Mouse (Mus musculus) limb, embryonic 11.5 days (tissue): ENCODE results near the gene Smyd3. TPM values are rescaled to one million over a fixed set of nuclear protein-coding genes. Genes with fewer than 3 reads are reported as not detected.

Source experiments
- ATAC-seq: fragments of 200-750 bp; cut with Nextera tagmentation; 2 replicates; pipeline ENCODE4 v1.8.0; 2017; ENCODE audit warnings: low read depth; ENCODE audit not compliant: insufficient number of reproducible peaks, low FRiP score, low TSS enrichment
- DNase-seq: peaks from one replicate; pipeline ENCODE4 v3.0.0-alpha.2; 2015; ENCODE audit warnings: low spot score
- H3K27ac ChIP-seq: fragments of 300-500 bp; sonication (generic); replicated peaks from 2 replicates; pipeline ENCODE4 v1.5.1; 2014; ENCODE audit warnings: low read depth, mild to moderate bottlenecking, low read length
- H3K27me3 ChIP-seq: fragments of 300-500 bp; sonication (generic); 2 replicates; pipeline ENCODE4 v1.6.1; 2014; ENCODE audit warnings: mild to moderate bottlenecking, low read length, mixed read lengths; ENCODE audit not compliant: control insufficient read depth, insufficient read depth
- H3K36me3 ChIP-seq: fragments of 300-500 bp; sonication (generic); 2 replicates; pipeline ENCODE4 v1.6.1; 2014; ENCODE audit warnings: mild to moderate bottlenecking, low read length, moderate library complexity, mixed read lengths; ENCODE audit not compliant: control insufficient read depth, insufficient read depth
- H3K4me1 ChIP-seq: fragments of 300-500 bp; sonication (generic); 2 replicates; pipeline ENCODE4 v1.6.1; 2014; ENCODE audit warnings: low read length, mixed read lengths; ENCODE audit not compliant: control insufficient read depth, insufficient read depth
- H3K4me2 ChIP-seq: fragments of 300-500 bp; sonication (generic); 2 replicates; pipeline ENCODE4 v1.6.1; 2014; ENCODE audit warnings: low read depth, mild to moderate bottlenecking, moderate library complexity; ENCODE audit not compliant: severe bottlenecking
- H3K4me3 ChIP-seq: fragments of 300-500 bp; sonication (generic); 2 replicates; pipeline ENCODE4 v1.5.1; 2014; ENCODE audit warnings: low read depth, low read length
- H3K9ac ChIP-seq: fragments of 300-500 bp; sonication (generic); 2 replicates; pipeline ENCODE4 v1.6.1; 2014; ENCODE audit warnings: mild to moderate bottlenecking, low read length
- H3K9me3 ChIP-seq: fragments of 300-500 bp; sonication (generic); 2 replicates; pipeline ENCODE4 v1.6.1; 2016; ENCODE audit warnings: low read length; ENCODE audit not compliant: control insufficient read depth
- WGBS: fragments of 180-500 bp; shearing (Covaris S2); extraction: QIAGEN DNeasy Blood & Tissue Kit; methylation state at CpG from one replicate; pipeline ENCODE4 v1.1.7; 2014; 5-methylcytosine and 5-hydroxymethylcytosine counted together
- polyA plus RNA-seq: library from polyadenylated mRNA; unstranded; fragments of >200 nt; fragmentation: Nextera tagmentation; extraction: Ambion mirVana; gene quantifications from 2 replicates; pipeline ENCODE4 v1.2.1, GENCODE M21; 2014

The Smyd3 gene
- polyA plus RNA-seq, 1 experiment from 2014 or later = 25.6 TPM

DNA sequence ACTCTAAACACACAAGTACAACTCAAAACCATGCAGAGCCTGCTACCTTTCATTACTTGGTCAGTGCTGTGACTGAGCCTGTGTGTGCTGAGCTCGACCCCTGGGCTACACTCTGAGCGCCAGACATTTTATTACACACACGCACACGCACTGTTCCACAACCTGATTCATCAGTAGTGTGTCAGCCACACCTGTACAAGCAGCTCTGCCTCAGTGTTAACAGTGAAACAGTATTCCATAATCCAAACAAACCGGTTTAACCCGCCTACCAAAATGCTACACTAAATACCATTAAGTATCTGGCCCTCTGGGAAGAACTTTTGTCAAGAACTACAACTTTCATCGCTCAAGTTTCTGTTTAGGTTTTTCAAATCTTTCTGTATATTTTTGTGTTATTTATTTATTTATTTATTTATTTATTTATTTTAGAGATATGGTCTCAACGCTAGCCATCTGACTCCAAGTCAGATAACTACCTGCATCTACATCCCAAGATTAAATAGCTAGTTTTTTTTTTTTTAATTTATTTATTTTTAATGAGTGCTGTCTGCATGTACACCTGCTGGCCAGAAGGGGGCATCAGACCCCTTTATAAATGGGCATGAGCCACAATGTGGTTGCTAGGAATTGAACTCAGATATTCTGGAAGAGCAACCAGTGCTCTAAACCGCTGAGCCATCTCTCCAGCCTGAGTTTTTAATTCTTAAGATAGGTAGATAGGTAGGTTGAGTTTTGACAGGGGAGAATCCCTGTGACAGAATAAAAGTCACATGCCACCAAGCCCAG lies 11.1 kb downstream of the Smyd3 start:
- DNase-seq (no peak), ATAC-seq (no peak)
- no peak overlapping the region for H3K4me2 ChIP-seq
- H3K27me3 ChIP-seq = no peaks in the 10 kb centered on the region
- H3K4me1 ChIP-seq = no peaks in the 10 kb centered on the region
- H3K9ac ChIP-seq = no peak overlapping the region
- 66% methylated on average over 9 of the region's 9 CpGs for WGBS
- no peak overlapping the region for H3K4me3 ChIP-seq
- H3K9me3 ChIP-seq = no peaks in the 10 kb centered on the region
- no peaks in the 10 kb centered on the region for H3K36me3 ChIP-seq
- no peak overlapping the region for H3K27ac ChIP-seq

GRCm38 (mm10) chr1:179502565-179502964 lies 15.3 kb downstream of the Smyd3 start:
- WGBS = 19% methylated on average over 3 of the region's 3 CpGs
- H3K27me3 ChIP-seq = no peaks in the 10 kb centered on the region
- no peak overlapping the region for H3K4me3 ChIP-seq
- ATAC-seq = no peak
- H3K27ac ChIP-seq = no peak overlapping the region
- no peak overlapping the region for H3K4me2 ChIP-seq
- no peaks in the 10 kb centered on the region for H3K9me3 ChIP-seq
- no peak for DNase-seq
- H3K9ac ChIP-seq = no peak overlapping the region
- no peaks in the 10 kb centered on the region for H3K36me3 ChIP-seq
- no peaks in the 10 kb centered on the region for H3K4me1 ChIP-seq

GRCm38 (mm10) chr1:179499257-179499656 lies 18.6 kb downstream of the Smyd3 start:
- Histone ChIP-seq H3K27me3 (no peaks in the 10 kb centered on the region), H3K27ac (no peak overlapping the region), H3K9ac (no peak overlapping the region), H3K9me3 (no peaks in the 10 kb centered on the region), H3K4me3 (no peak overlapping the region), H3K4me1 (no peaks in the 10 kb centered on the region), H3K36me3 (no peaks in the 10 kb centered on the region), H3K4me2 (no peak overlapping the region)
- DNase-seq = no peak
- ATAC-seq = no peak
- WGBS = 88% methylated on average over 3 of the region's 3 CpGs

DNA sequence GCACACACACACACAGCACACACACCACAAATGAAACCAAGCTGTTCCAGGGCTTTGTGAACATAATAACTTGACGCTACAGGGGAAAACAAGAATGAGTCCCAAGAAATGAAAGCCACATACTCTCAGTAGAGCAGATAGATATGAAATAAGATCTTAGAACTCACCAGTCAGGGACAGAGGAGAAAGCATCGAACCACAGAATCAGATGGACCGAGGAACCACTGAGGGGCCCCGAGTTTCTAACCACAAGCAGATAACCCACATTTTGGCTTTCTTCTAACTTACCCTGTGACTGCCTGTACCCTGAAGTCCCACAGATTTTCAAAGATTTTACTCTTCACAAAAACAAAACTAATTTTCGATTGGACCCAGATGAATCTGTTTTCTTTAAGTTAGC lies 24.9 kb downstream of the Smyd3 start:
- H3K4me2 ChIP-seq = no peak overlapping the region
- no peak overlapping the region for H3K9ac ChIP-seq
- H3K4me3 ChIP-seq = no peak overlapping the region
- no peak for DNase-seq
- no peak overlapping the region for H3K27ac ChIP-seq
- no peaks in the 10 kb centered on the region for H3K36me3 ChIP-seq
- no peaks in the 10 kb centered on the region for H3K4me1 ChIP-seq
- H3K9me3 ChIP-seq = no peaks in the 10 kb centered on the region; the same call in 1 of the 2 replicates
- ATAC-seq = no peak
- whole genome bisulfite sequencing = 83% methylated on average over 5 of the region's 5 CpGs
- H3K27me3 ChIP-seq = no peaks in the 10 kb centered on the region

DNA sequence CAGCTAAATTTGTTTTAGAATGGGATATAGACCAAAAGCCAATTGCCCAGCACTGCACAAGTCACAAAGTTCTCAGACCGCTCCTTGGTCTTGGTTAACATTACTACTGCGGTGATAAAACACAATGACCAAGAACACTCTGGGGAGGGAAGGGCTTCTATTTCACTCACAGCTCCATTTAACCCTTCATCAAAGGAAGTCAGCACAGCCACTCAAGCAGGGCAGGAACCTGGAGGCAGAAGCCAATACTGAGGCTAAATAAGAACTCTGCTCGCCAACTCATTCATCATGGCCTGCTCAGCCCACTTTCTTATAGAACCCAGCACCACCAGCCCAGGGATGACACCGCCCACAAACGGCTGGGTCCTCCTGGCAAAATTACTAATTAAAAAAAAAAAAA lies 29.3 kb downstream of the Smyd3 start:
- H3K9ac ChIP-seq = no peak overlapping the region
- no peak overlapping the region for H3K4me3 ChIP-seq
- no peaks in the 10 kb centered on the region for H3K4me1 ChIP-seq
- no peaks in the 10 kb centered on the region for H3K27me3 ChIP-seq
- 91% methylated on average over 5 of the region's 5 CpGs for WGBS
- no peak for DNase-seq
- ATAC-seq = no peak
- no peaks in the 10 kb centered on the region; the same call in 1 of the 2 replicates for H3K9me3 ChIP-seq
- no peak overlapping the region for H3K4me2 ChIP-seq
- H3K27ac ChIP-seq = no peak overlapping the region
- H3K36me3 ChIP-seq = no peaks in the 10 kb centered on the region

- no peak for DNase-seq
- 54% methylated on average over 5 of the region's 5 CpGs for WGBS
- Histone ChIP-seq H3K36me3 (no peaks in the 10 kb centered on the region), H3K9ac (no peak overlapping the region), H3K4me2 (no peak overlapping the region), H3K4me3 (no peak overlapping the region), H3K27ac (no peak overlapping the region), H3K9me3 (no peaks in the 10 kb centered on the region; the same call in 1 of the 2 replicates), H3K27me3 (no peaks in the 10 kb centered on the region), H3K4me1 (no peaks in the 10 kb centered on the region)
- no peak for ATAC-seq
Measured at GRCm38 (mm10) chr1:179487990-179488389, 29.9 kb downstream of the Smyd3 start.

- no peak for DNase-seq
- Histone ChIP-seq H3K36me3 (no peaks in the 10 kb centered on the region), H3K4me3 (no peak overlapping the region), H3K9ac (no peak overlapping the region), H3K4me2 (no peak overlapping the region), H3K9me3 (no peaks in the 10 kb centered on the region; the same call in 1 of the 2 replicates), H3K27me3 (no peaks in the 10 kb centered on the region), H3K4me1 (no peaks in the 10 kb centered on the region), H3K27ac (no peak overlapping the region)
- no peak for ATAC-seq
- 87% methylated on average over 2 of the region's 2 CpGs for WGBS
Measured at GRCm38 (mm10) chr1:179487238-179487637, 30.6 kb downstream of the Smyd3 start.

GRCm38 (mm10) chr1:179485784-179486540 lies 31.9 kb downstream of the Smyd3 start:
- Histone ChIP-seq H3K4me2 (no peak overlapping the region), H3K27me3 (no peaks in the 10 kb centered on the region), H3K36me3 (no peaks in the 10 kb centered on the region), H3K4me3 (no peak overlapping the region), H3K27ac (no peak overlapping the region), H3K9ac (no peak overlapping the region), H3K9me3 (no peaks in the 10 kb centered on the region; the same call in 1 of the 2 replicates), H3K4me1 (no peaks in the 10 kb centered on the region)
- no peak for DNase-seq
- no peak for ATAC-seq
- 43% methylated on average over 3 of the region's 3 CpGs for whole genome bisulfite sequencing
